Mouse (Mus musculus) forebrain, embryonic 13.5 days (tissue): ENCODE measurements around the gene Gm20661. TPM values are rescaled to one million over a fixed set of nuclear protein-coding genes. Genes with fewer than 3 reads are reported as not detected.

Experiments used
- ATAC-seq: fragments of 200-750 bp; cut with Nextera tagmentation; 2 replicates; pipeline ENCODE4 v1.8.0; 2017
- H3K27ac ChIP-seq: fragments of 300-500 bp; sonication (generic); 2 replicates; pipeline ENCODE4 v1.5.1; 2015; ENCODE audit warnings: inconsistent platforms, mild to moderate bottlenecking, moderate library complexity
- H3K27me3 ChIP-seq: fragments of 300-500 bp; sonication (generic); 2 replicates; pipeline ENCODE4 v1.6.1; 2015; ENCODE audit warnings: mild to moderate bottlenecking, inconsistent platforms
- H3K36me3 ChIP-seq: fragments of 300-500 bp; sonication (generic); 2 replicates; pipeline ENCODE4 v1.6.1; 2015; ENCODE audit warnings: mild to moderate bottlenecking, inconsistent platforms; ENCODE audit not compliant: poor library complexity, severe bottlenecking
- H3K4me1 ChIP-seq: fragments of 300-500 bp; sonication (generic); 2 replicates; pipeline ENCODE4 v1.6.1; 2015; ENCODE audit warnings: inconsistent platforms
- H3K4me2 ChIP-seq: fragments of 300-500 bp; sonication (generic); 2 replicates; pipeline ENCODE4 v1.6.1; 2015; ENCODE audit warnings: inconsistent platforms, mild to moderate bottlenecking, moderate library complexity
- H3K4me3 ChIP-seq: fragments of 300-500 bp; sonication (generic); 2 replicates; pipeline ENCODE4 v1.5.1; 2015; ENCODE audit warnings: mild to moderate bottlenecking, inconsistent platforms
- H3K9ac ChIP-seq: fragments of 300-500 bp; sonication (generic); 2 replicates; pipeline ENCODE4 v1.6.1; 2015; ENCODE audit warnings: mild to moderate bottlenecking, inconsistent platforms
- H3K9me3 ChIP-seq: fragments of 300-500 bp; sonication (generic); replicated peaks from 2 replicates; pipeline ENCODE4 v1.6.1; 2016; ENCODE audit warnings: inconsistent platforms
- WGBS: fragments of 180-500 bp; shearing (Covaris S2); methylation state at CpG from one replicate; pipeline ENCODE4 v1.1.7; 2015; 5-methylcytosine and 5-hydroxymethylcytosine counted together
- polyA plus RNA-seq: library from polyadenylated mRNA; unstranded; fragments of >200 nt; fragmentation: Nextera tagmentation; extraction: Ambion mirVana; gene quantifications from 2 replicates; pipeline ENCODE4 v1.2.1, GENCODE M21; 2015

Gene Gm20661
- polyA plus RNA-seq, 1 experiment from 2014 or later = 0.44 TPM

GRCm38 (mm10) chr9:107955613-107956289, 27.1 kb upstream of the Gm20661 start:
- no peak overlapping the region for H3K4me3 ChIP-seq
- peaks cover 13% of the 10 kb centered on the region for H3K4me1 ChIP-seq
- H3K27me3 ChIP-seq = no peaks in the 10 kb centered on the region
- H3K9ac ChIP-seq = no peak overlapping the region
- H3K4me2 ChIP-seq = no peak overlapping the region
- no peak for ATAC-seq
- no peak overlapping the region for H3K27ac ChIP-seq
- H3K9me3 ChIP-seq = no peaks in the 10 kb centered on the region
- 86% methylated on average over 6 of the region's 6 CpGs for WGBS
- H3K36me3 ChIP-seq = peaks cover 43% of the 10 kb centered on the region

- H3K4me2 ChIP-seq = no peak overlapping the region
- H3K27ac ChIP-seq = no peak overlapping the region
- no peak overlapping the region for H3K9ac ChIP-seq
- no peaks in the 10 kb centered on the region for H3K27me3 ChIP-seq
- peaks cover 55% of the 10 kb centered on the region for H3K36me3 ChIP-seq
- 28% methylated on average over 6 of the region's 6 CpGs for whole genome bisulfite sequencing
- peaks cover 12% of the 10 kb centered on the region for H3K4me1 ChIP-seq
- H3K9me3 ChIP-seq = no peaks in the 10 kb centered on the region
- no peak overlapping the region for H3K4me3 ChIP-seq
- no peak for ATAC-seq
Observed at GRCm38 (mm10) chr9:107957141-107957540, 25.7 kb upstream of the Gm20661 start.

GRCm38 (mm10) chr9:107959896-107960295, 23.0 kb upstream of the Gm20661 start:
- Histone ChIP-seq H3K4me3 (no peak overlapping the region), H3K27ac (no peak overlapping the region), H3K4me1 (peaks cover 11% of the 10 kb centered on the region), H3K9ac (no peak overlapping the region), H3K4me2 (no peak overlapping the region), H3K36me3 (peaks cover 80% of the 10 kb centered on the region), H3K9me3 (no peaks in the 10 kb centered on the region), H3K27me3 (no peaks in the 10 kb centered on the region)
- WGBS = 79% methylated on average over 6 of the region's 6 CpGs
- ATAC-seq = no peak

GRCm38 (mm10) chr9:107960928-107961327, 21.9 kb upstream of the Gm20661 start:
- 0 out of 2 replicates have a peak overlapping the region, but pooled peaks have one; percentile 21 for H3K9ac ChIP-seq
- H3K36me3 ChIP-seq = peaks cover 82% of the 10 kb centered on the region
- 70% methylated on average over 4 of the region's 4 CpGs for WGBS
- peak overlapping the region; percentile 10; the same call in 1 of the 2 replicates for H3K4me2 ChIP-seq
- H3K27me3 ChIP-seq = no peaks in the 10 kb centered on the region
- H3K4me1 ChIP-seq = peaks cover 11% of the 10 kb centered on the region
- H3K27ac ChIP-seq = peak overlapping the region; percentile 66
- no peak for ATAC-seq
- H3K9me3 ChIP-seq = no peaks in the 10 kb centered on the region
- H3K4me3 ChIP-seq = no peak overlapping the region

GRCm38 (mm10) chr9:107961351-107961762, 21.5 kb upstream of the Gm20661 start:
- Histone ChIP-seq H3K4me3 (no peak overlapping the region), H3K9ac (0 out of 2 replicates have a peak overlapping the region, but pooled peaks have one; percentile 21), H3K27me3 (no peaks in the 10 kb centered on the region), H3K9me3 (no peaks in the 10 kb centered on the region), H3K4me2 (peak overlapping the region; percentile 10; the same call in 1 of the 2 replicates), H3K27ac (peak overlapping the region; percentile 74), H3K4me1 (peaks cover 11% of the 10 kb centered on the region), H3K36me3 (peaks cover 79% of the 10 kb centered on the region)
- ATAC-seq = peak; percentile 68; the same call in 1 of the 2 replicates
- WGBS = 74% methylated on average over 10 of the region's 10 CpGs

- ATAC-seq = peak; percentile 52
- Histone ChIP-seq H3K4me2 (no peak overlapping the region), H3K27ac (peak overlapping the region; percentile 74), H3K36me3 (peaks cover 74% of the 10 kb centered on the region), H3K4me1 (peaks cover 11% of the 10 kb centered on the region), H3K9me3 (no peaks in the 10 kb centered on the region), H3K4me3 (no peak overlapping the region), H3K9ac (peak overlapping the region; percentile 14; the same call in 1 of the 2 replicates), H3K27me3 (no peaks in the 10 kb centered on the region)
- 39% methylated on average over 5 of the region's 5 CpGs for WGBS
Observed at GRCm38 (mm10) chr9:107961881-107962280, 21.0 kb upstream of the Gm20661 start.

- Histone ChIP-seq H3K36me3 (peaks cover 64% of the 10 kb centered on the region), H3K27me3 (no peaks in the 10 kb centered on the region), H3K9ac (no peak overlapping the region), H3K4me2 (no peak overlapping the region), H3K4me1 (peaks cover 11% of the 10 kb centered on the region), H3K27ac (no peak overlapping the region), H3K4me3 (no peak overlapping the region), H3K9me3 (no peaks in the 10 kb centered on the region)
- WGBS = 95% methylated on average over 9 of the region's 9 CpGs
- no peak for ATAC-seq
Observed at GRCm38 (mm10) chr9:107962916-107963315, 19.9 kb upstream of the Gm20661 start.

GRCm38 (mm10) chr9:107963700-107964099, 19.2 kb upstream of the Gm20661 start:
- no peak overlapping the region for H3K4me2 ChIP-seq
- WGBS = 29% methylated on average over 5 of the region's 5 CpGs
- no peaks in the 10 kb centered on the region for H3K9me3 ChIP-seq
- H3K27ac ChIP-seq = no peak overlapping the region
- H3K36me3 ChIP-seq = peaks cover 67% of the 10 kb centered on the region
- H3K9ac ChIP-seq = no peak overlapping the region
- H3K4me1 ChIP-seq = peaks cover 11% of the 10 kb centered on the region
- H3K4me3 ChIP-seq = no peak overlapping the region
- H3K27me3 ChIP-seq = no peaks in the 10 kb centered on the region
- peak; percentile 38; the same call in 1 of the 2 replicates for ATAC-seq

GRCm38 (mm10) chr9:107964681-107965080, 18.2 kb upstream of the Gm20661 start:
- WGBS = 93% methylated on average over 9 of the region's 9 CpGs
- Histone ChIP-seq H3K4me2 (no peak overlapping the region), H3K27ac (no peak overlapping the region), H3K36me3 (peaks cover 67% of the 10 kb centered on the region), H3K4me1 (peaks cover 11% of the 10 kb centered on the region), H3K27me3 (no peaks in the 10 kb centered on the region), H3K9me3 (no peaks in the 10 kb centered on the region), H3K9ac (no peak overlapping the region), H3K4me3 (no peak overlapping the region)
- no peak for ATAC-seq

- no peaks in the 10 kb centered on the region for H3K9me3 ChIP-seq
- no peaks in the 10 kb centered on the region for H3K27me3 ChIP-seq
- H3K27ac ChIP-seq = no peak overlapping the region
- peaks cover 68% of the 10 kb centered on the region for H3K36me3 ChIP-seq
- H3K4me3 ChIP-seq = no peak overlapping the region
- H3K9ac ChIP-seq = no peak overlapping the region
- 93% methylated on average over 10 of the region's 10 CpGs for WGBS
- peaks cover 4% of the 10 kb centered on the region for H3K4me1 ChIP-seq
- ATAC-seq = no peak
- H3K4me2 ChIP-seq = no peak overlapping the region
Observed at GRCm38 (mm10) chr9:107966676-107967075, 16.2 kb upstream of the Gm20661 start.

- Histone ChIP-seq H3K9ac (no peak overlapping the region), H3K9me3 (no peaks in the 10 kb centered on the region), H3K4me1 (no peaks in the 10 kb centered on the region), H3K27ac (no peak overlapping the region), H3K4me2 (no peak overlapping the region), H3K4me3 (no peak overlapping the region), H3K27me3 (no peaks in the 10 kb centered on the region), H3K36me3 (peaks cover 65% of the 10 kb centered on the region)
- no peak for ATAC-seq
- WGBS = 92% methylated on average over 6 of the region's 6 CpGs
Observed at GRCm38 (mm10) chr9:107967437-107967836, 15.4 kb upstream of the Gm20661 start.

GRCm38 (mm10) chr9:107968531-107968930, 14.3 kb upstream of the Gm20661 start:
- no peak for ATAC-seq
- no peak overlapping the region for H3K4me2 ChIP-seq
- H3K27ac ChIP-seq = no peak overlapping the region
- H3K36me3 ChIP-seq = peaks cover 55% of the 10 kb centered on the region
- H3K27me3 ChIP-seq = no peaks in the 10 kb centered on the region
- H3K9me3 ChIP-seq = no peaks in the 10 kb centered on the region
- 94% methylated on average over 7 of the region's 7 CpGs for WGBS
- no peaks in the 10 kb centered on the region for H3K4me1 ChIP-seq
- H3K9ac ChIP-seq = no peak overlapping the region
- no peak overlapping the region for H3K4me3 ChIP-seq

GRCm38 (mm10) chr9:107970311-107970710, 12.5 kb upstream of the Gm20661 start:
- Histone ChIP-seq H3K4me2 (no peak overlapping the region), H3K9me3 (no peaks in the 10 kb centered on the region), H3K36me3 (peaks cover 39% of the 10 kb centered on the region), H3K9ac (no peak overlapping the region), H3K27ac (no peak overlapping the region), H3K4me1 (no peaks in the 10 kb centered on the region), H3K4me3 (no peak overlapping the region), H3K27me3 (no peaks in the 10 kb centered on the region)
- ATAC-seq = no peak
- 91% methylated on average over 5 of the region's 5 CpGs for WGBS
